ENCODE assay signal across 8 mouse cellular contexts in the genomic region with DNA sequence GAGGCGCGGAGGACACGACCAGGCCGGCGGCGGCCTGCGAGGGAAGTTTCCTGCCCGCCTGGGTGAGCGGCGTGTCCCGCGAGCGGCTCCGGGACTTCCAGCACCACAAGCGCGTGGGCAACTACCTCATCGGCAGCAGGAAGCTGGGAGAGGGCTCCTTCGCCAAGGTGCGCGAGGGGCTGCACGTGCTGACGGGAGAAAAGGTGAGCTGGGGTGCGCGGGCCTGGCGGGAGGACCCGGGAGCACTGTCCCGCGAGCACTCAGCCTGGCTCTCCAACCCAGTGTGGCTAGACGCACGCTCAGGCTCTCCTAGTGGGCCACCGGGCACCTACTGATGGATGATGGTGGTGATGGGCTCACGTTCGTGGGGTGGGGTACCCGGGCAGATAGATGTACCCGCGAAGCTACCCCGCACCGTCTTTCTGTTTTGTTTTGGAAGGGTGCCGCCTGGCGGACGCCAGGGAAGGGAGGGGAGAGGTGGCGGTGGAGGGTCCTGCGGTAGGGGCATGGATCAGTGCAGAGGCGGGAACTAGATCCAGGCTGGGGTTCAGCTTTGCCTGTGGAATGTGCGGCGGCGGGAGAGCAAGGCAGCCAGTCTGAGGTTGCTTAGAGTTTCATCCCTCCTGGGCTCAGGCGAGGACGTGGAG. TPM values are rescaled to one million over a fixed set of nuclear protein-coding genes. Genes with fewer than 3 reads are reported as not detected.
A peak's percentile ranks its signal among the peaks of the same experiment; 100 is the strongest.
DNase-seq lines count a peak whose midpoint lies in the region; ATAC-seq and TF ChIP-seq lines count a peak whose summit lies in the region.

No protein-coding gene starts in this region.

- peak overlapping the region; percentile 88 for H3K4me2 ChIP-seq in embryonic facial prominence, embryonic 14.5 days (ENCODE audit: low read depth, low read length)

- 0% methylated on average over 46 of the region's 49 CpGs for WGBS in embryonic facial prominence, embryonic 14.5 days

- peaks cover 19% of the 10 kb centered on the region for H3K36me3 ChIP-seq in embryonic facial prominence, embryonic 14.5 days (ENCODE audit: control insufficient read depth, insufficient read depth, low read length)

- 0 out of 2 replicates have a peak, but pooled peaks cover 8% of the 10 kb centered on the region for H3K9me3 ChIP-seq in embryonic facial prominence, embryonic 14.5 days (ENCODE audit: control insufficient read depth, low read length)

- peak; percentile 76 for ATAC-seq in embryonic facial prominence, embryonic 14.5 days (ENCODE audit: low read depth)
- peak; percentile 39; the same call in 1 of the 2 replicates for ATAC-seq in megakaryocyte-erythroid progenitor cell, adult 5-6 weeks (replicated peaks; ENCODE audit: low FRiP score, low TSS enrichment, poor library complexity, severe bottlenecking)

- peaks cover 31% of the 10 kb centered on the region for H3K4me1 ChIP-seq in embryonic facial prominence, embryonic 14.5 days (ENCODE audit: control insufficient read depth, insufficient read depth, low read length)

- TF ChIP-seq CTCF in left cerebral cortex, adult 2 months (IDR thresholded peaks at IDR 0.05) = peak; percentile 52

- intact Hi-C loops in heart, postnatal 14 days (cut with DNase I) = loop anchor here (5.0 to 10.0 kb wide), 2 partner anchors 66 to 238 kb away; no protein-coding TSS in a partner anchor
- intact Hi-C loops in left cerebral cortex, adult 2 months (cut with DNase I) = loop anchor here (5.0 kb wide), 2 partner anchors 66 to 111 kb away; no protein-coding TSS in a partner anchor

- DNase-seq in CD4-positive, CD25-positive, alpha-beta regulatory T cell, adult 2 months (ENCODE audit: low read depth, low spot score) = peak; percentile 17
- peak; percentile 4 for DNase-seq in T-cell, adult 2 months (ENCODE audit: low spot score)
- peak; percentile 88 for DNase-seq in embryonic facial prominence, embryonic 14.5 days (ENCODE audit: low spot score)
- DNase-seq in heart, postnatal 14 days = peak; percentile 48 to 54
- peak; percentile 41 to 48 for DNase-seq in left cerebral cortex, adult 2 months (ENCODE audit: extremely low spot score in 1 of 2, low spot score in 2 of 2)
- DNase-seq in right cerebral cortex, postnatal 36 days (ENCODE audit: low spot score in 2 of 2) = peak; percentile 15
- DNase-seq in adipocyte (ENCODE audit: low spot score) = no peak

- H3K4me3 ChIP-seq in embryonic facial prominence, embryonic 14.5 days (ENCODE audit: low read depth, low read length) = peak overlapping the region; percentile 86
- H3K4me3 ChIP-seq in left cerebral cortex, adult 2 months = peak overlapping the region; percentile 90

- no peaks in the 10 kb centered on the region; the same call in 1 of the 2 replicates for H3K27me3 ChIP-seq in embryonic facial prominence, embryonic 14.5 days (replicated peaks; ENCODE audit: control insufficient read depth, insufficient read depth, low read length)

- H3K27ac ChIP-seq in embryonic facial prominence, embryonic 14.5 days (replicated peaks; ENCODE audit: low read depth, low read length) = peak overlapping the region; percentile 97
- peak overlapping the region; percentile 72 for H3K27ac ChIP-seq in left cerebral cortex, adult 2 months

- peak overlapping the region; percentile 95 for H3K9ac ChIP-seq in embryonic facial prominence, embryonic 14.5 days (ENCODE audit: low read depth, low read length)

RNA-seq across cellular contexts. Expression of a gene that starts 0.8 kb away (rescaled TPM):
- 9.7 and 12.4 TPM in 2 replicates for polyA plus RNA-seq in embryonic facial prominence, embryonic 14.5 days (2014; fragmentation: Nextera tagmentation; extraction: Ambion mirVana)
- total RNA-seq in heart, postnatal 14 days (2021) = 1 to 10 TPM; 2.0 to 2.3 TPM
- 10 to 100 TPM; 14.1 to 27.2 TPM for total RNA-seq in left cerebral cortex, adult 2 months (2021)
- not detected in 2 replicates for total RNA-seq in megakaryocyte-erythroid progenitor cell, adult 5-6 weeks (2014; fragmentation: Nextera tagmentation)
- not detected in 2 replicates for total RNA-seq in megakaryocyte-erythroid progenitor cell, adult 5-6 weeks (2017)

Comparison
In these comparisons a context has a peak if more than half of its experiments do, and no peak if none do; other contexts are left out.
1. RNA of a gene that starts 0.8 kb away (total RNA-seq): 14.1 to 27.2 TPM in left cerebral cortex, adult 2 months; 2.0 to 2.3 TPM in heart, postnatal 14 days and not detected in megakaryocyte-erythroid progenitor cell, adult 5-6 weeks; every median in the first group is over 4 times any median in the second.